Mouse (Mus musculus) forebrain, embryonic 16.5 days (tissue): Measurements from ENCODE around the gene Stra6. TPM values are rescaled to one million over a fixed set of nuclear protein-coding genes. Genes with fewer than 3 reads are reported as not detected.
A peak's percentile ranks its signal among the peaks of the same experiment; 100 is the strongest.

Source experiments
- ATAC-seq: fragments of 200-750 bp; cut with Nextera tagmentation; 2 replicates; pipeline ENCODE4 v1.8.0; 2017; ENCODE audit warnings: mild to moderate bottlenecking, moderate library complexity
- H3K27ac ChIP-seq: fragments of 300-500 bp; sonication (generic); 2 replicates; pipeline ENCODE4 v1.5.1; 2014; ENCODE audit warnings: low read length, control low read depth
- H3K27me3 ChIP-seq: fragments of 300-500 bp; sonication (generic); replicated peaks from 2 replicates; pipeline ENCODE4 v1.6.1; 2014; ENCODE audit warnings: low read length; ENCODE audit not compliant: control insufficient read depth, insufficient read depth
- H3K36me3 ChIP-seq: fragments of 300-500 bp; sonication (generic); 2 replicates; pipeline ENCODE4 v1.6.1; 2014; ENCODE audit not compliant: control insufficient read depth, insufficient read depth
- H3K4me1 ChIP-seq: fragments of 300-500 bp; sonication (generic); replicated peaks from 2 replicates; pipeline ENCODE4 v1.6.1; 2014; ENCODE audit warnings: low read length; ENCODE audit not compliant: control insufficient read depth, insufficient read depth
- H3K4me2 ChIP-seq: fragments of 300-500 bp; sonication (generic); 2 replicates; pipeline ENCODE4 v1.6.1; 2014; ENCODE audit warnings: mild to moderate bottlenecking, low read length, control low read depth
- H3K4me3 ChIP-seq: fragments of 300-500 bp; sonication (generic); replicated peaks from 2 replicates; pipeline ENCODE4 v1.5.1; 2014; ENCODE audit warnings: mild to moderate bottlenecking, low read length, control low read depth
- H3K9ac ChIP-seq: fragments of 300-500 bp; sonication (generic); replicated peaks from 2 replicates; pipeline ENCODE4 v1.6.1; 2014; ENCODE audit warnings: low read depth, low read length, control low read depth
- H3K9me3 ChIP-seq: fragments of 300-500 bp; sonication (generic); 2 replicates; pipeline ENCODE4 v1.6.1; 2016; ENCODE audit warnings: low read length; ENCODE audit not compliant: control insufficient read depth
- WGBS: fragments of 180-500 bp; shearing (Covaris S2); extraction: QIAGEN DNeasy Blood & Tissue Kit; methylation state at CpG from one replicate; pipeline ENCODE4 v1.1.7; 2014; 5-methylcytosine and 5-hydroxymethylcytosine counted together
- polyA plus RNA-seq: library from polyadenylated mRNA; unstranded; fragments of >200 nt; fragmentation: Nextera tagmentation; extraction: Ambion mirVana; gene quantifications from 2 replicates; pipeline ENCODE4 v1.2.1, GENCODE M21; 2015

Gene Stra6
- polyA plus RNA-seq, 1 experiment from 2014 or later: 11.7 TPM

GRCm38 (mm10) chr9:58113279-58113884 is 49.8 kb downstream of the Stra6 start:
- Histone ChIP-seq H3K9ac (peak overlapping the region; percentile 43), H3K27me3 (no peaks in the 10 kb centered on the region), H3K36me3 (no peaks in the 10 kb centered on the region), H3K4me3 (peak overlapping the region; percentile 24), H3K4me2 (peak overlapping the region; percentile 53), H3K4me1 (peaks cover 68% of the 10 kb centered on the region), H3K27ac (peak overlapping the region; percentile 100), H3K9me3 (no peaks in the 10 kb centered on the region)
- 2% methylated on average over 22 of the region's 22 CpGs for WGBS
- ATAC-seq: peak; percentile 24

- Histone ChIP-seq H3K27ac (peak overlapping the region; percentile 100), H3K27me3 (no peaks in the 10 kb centered on the region), H3K4me1 (peaks cover 72% of the 10 kb centered on the region), H3K4me2 (peak overlapping the region; percentile 19; the same call in 1 of the 2 replicates), H3K4me3 (no peak overlapping the region), H3K9ac (peak overlapping the region; percentile 28), H3K9me3 (no peaks in the 10 kb centered on the region), H3K36me3 (no peaks in the 10 kb centered on the region)
- 10% methylated on average over 9 of the region's 9 CpGs for whole genome bisulfite sequencing
- ATAC-seq: no peak
Measured at GRCm38 (mm10) chr9:58114019-58114418, 50.4 kb downstream of the Stra6 start.

- no peaks in the 10 kb centered on the region for H3K27me3 ChIP-seq
- 32% methylated on average over 7 of the region's 7 CpGs for WGBS
- no peak overlapping the region for H3K4me3 ChIP-seq
- peak; percentile 16 for ATAC-seq
- no peaks in the 10 kb centered on the region for H3K36me3 ChIP-seq
- H3K9me3 ChIP-seq: no peaks in the 10 kb centered on the region
- H3K4me2 ChIP-seq: no peak overlapping the region
- peak overlapping the region; percentile 37; the same call in 1 of the 2 replicates for H3K9ac ChIP-seq
- H3K27ac ChIP-seq: peak overlapping the region; percentile 100
- H3K4me1 ChIP-seq: peaks cover 66% of the 10 kb centered on the region
Measured at GRCm38 (mm10) chr9:58115297-58115925, 51.8 kb downstream of the Stra6 start.

GRCm38 (mm10) chr9:58116024-58116651 is 52.5 kb downstream of the Stra6 start:
- Histone ChIP-seq H3K4me2 (no peak overlapping the region), H3K4me1 (peaks cover 59% of the 10 kb centered on the region), H3K36me3 (no peaks in the 10 kb centered on the region), H3K4me3 (no peak overlapping the region), H3K27me3 (no peaks in the 10 kb centered on the region), H3K27ac (peak overlapping the region; percentile 100), H3K9me3 (no peaks in the 10 kb centered on the region), H3K9ac (peak overlapping the region; percentile 30; the same call in 1 of the 2 replicates)
- ATAC-seq: no peak
- 39% methylated on average over 7 of the region's 7 CpGs for WGBS

- Histone ChIP-seq H3K9me3 (no peaks in the 10 kb centered on the region), H3K27me3 (no peaks in the 10 kb centered on the region), H3K36me3 (no peaks in the 10 kb centered on the region), H3K9ac (no peak within 1 kb of the TSS), H3K4me3 (no peak within 1 kb of the TSS), H3K4me2 (no peak within 1 kb of the TSS), H3K27ac (no peak within 1 kb of the TSS), H3K4me1 (peaks cover 34% of the 10 kb centered on the region)
- WGBS: 17% methylated on average over 2 of the region's 2 CpGs
- no peak for ATAC-seq
Measured at GRCm38 (mm10) chr9:58118671-58119070, 55.1 kb downstream of the Stra6 start, which contains the start of gene Ccdc33. Gene Ccdc33, minus strand, starts transcription at chr9:58118823.

- Histone ChIP-seq H3K4me2 (no peak overlapping the region), H3K27ac (no peak overlapping the region), H3K27me3 (no peaks in the 10 kb centered on the region), H3K4me3 (no peak overlapping the region), H3K4me1 (0 out of 2 replicates have a peak, but pooled peaks cover 7% of the 10 kb centered on the region), H3K36me3 (no peaks in the 10 kb centered on the region), H3K9ac (no peak overlapping the region), H3K9me3 (no peaks in the 10 kb centered on the region)
- ATAC-seq: no peak
- 43% methylated on average over 3 of the region's 3 CpGs for WGBS
Measured at GRCm38 (mm10) chr9:58125085-58125484, 61.5 kb downstream of the Stra6 start.

- H3K27me3 ChIP-seq: no peaks in the 10 kb centered on the region
- H3K4me3 ChIP-seq: no peak overlapping the region
- 28% methylated on average over 4 of the region's 4 CpGs for WGBS
- H3K36me3 ChIP-seq: no peaks in the 10 kb centered on the region
- no peak for ATAC-seq
- H3K27ac ChIP-seq: no peak overlapping the region
- H3K4me1 ChIP-seq: 0 out of 2 replicates have a peak, but pooled peaks cover 7% of the 10 kb centered on the region
- H3K4me2 ChIP-seq: no peak overlapping the region
- H3K9me3 ChIP-seq: no peaks in the 10 kb centered on the region
- no peak overlapping the region for H3K9ac ChIP-seq
Measured at GRCm38 (mm10) chr9:58125811-58126210, 62.2 kb downstream of the Stra6 start.

- H3K36me3 ChIP-seq: no peaks in the 10 kb centered on the region
- 11% methylated on average over 13 of the region's 13 CpGs for WGBS
- H3K9me3 ChIP-seq: no peaks in the 10 kb centered on the region
- H3K4me3 ChIP-seq: no peak overlapping the region
- peaks cover 12% of the 10 kb centered on the region for H3K4me1 ChIP-seq
- no peak for ATAC-seq
- H3K9ac ChIP-seq: no peak overlapping the region
- no peaks in the 10 kb centered on the region for H3K27me3 ChIP-seq
- H3K27ac ChIP-seq: no peak overlapping the region
- H3K4me2 ChIP-seq: no peak overlapping the region
Measured at GRCm38 (mm10) chr9:58128926-58129413, 65.4 kb downstream of the Stra6 start.

GRCm38 (mm10) chr9:58129508-58129907 is 65.9 kb downstream of the Stra6 start:
- ATAC-seq: no peak
- Histone ChIP-seq H3K27ac (no peak overlapping the region), H3K9ac (no peak overlapping the region), H3K9me3 (no peaks in the 10 kb centered on the region), H3K27me3 (no peaks in the 10 kb centered on the region), H3K36me3 (no peaks in the 10 kb centered on the region), H3K4me1 (peaks cover 16% of the 10 kb centered on the region), H3K4me2 (no peak overlapping the region), H3K4me3 (no peak overlapping the region)
- 19% methylated on average over 8 of the region's 8 CpGs for WGBS
